Mouse (Mus musculus): ENCODE measurements at regions not wholly inside any gene's neighbourhood (a gene's known extent, or its start where the extent isn't known, plus 50 kb on each side); places are given as distances from the start of the nearest gene placed in this dataset.

GRCm38 (mm10) chr11:84692638-84693037 is 126.7 kb downstream of the Mrm1 start:
- H3K27me3 ChIP-seq: 0 out of 2 replicates have a peak, but pooled peaks cover 8% of the 10 kb centered on the region
- no peaks in the 10 kb centered on the region for H3K9me3 ChIP-seq
- peaks cover 5% of the 10 kb centered on the region; the same call in 1 of the 2 replicates for H3K4me1 ChIP-seq
- H3K4me2 ChIP-seq (replicated peaks): no peak overlapping the region
- no peak overlapping the region for H3K4me3 ChIP-seq
- no peak overlapping the region for H3K27ac ChIP-seq
- H3K36me3 ChIP-seq: no peaks in the 10 kb centered on the region
- no peak overlapping the region for H3K9ac ChIP-seq
- WGBS: 19% methylated on average over 8 of the region's 10 CpGs
- no peak for ATAC-seq (ENCODE audit: insufficient number of reproducible peaks, insufficient read depth, low FRiP score, low TSS enrichment)

DNA sequence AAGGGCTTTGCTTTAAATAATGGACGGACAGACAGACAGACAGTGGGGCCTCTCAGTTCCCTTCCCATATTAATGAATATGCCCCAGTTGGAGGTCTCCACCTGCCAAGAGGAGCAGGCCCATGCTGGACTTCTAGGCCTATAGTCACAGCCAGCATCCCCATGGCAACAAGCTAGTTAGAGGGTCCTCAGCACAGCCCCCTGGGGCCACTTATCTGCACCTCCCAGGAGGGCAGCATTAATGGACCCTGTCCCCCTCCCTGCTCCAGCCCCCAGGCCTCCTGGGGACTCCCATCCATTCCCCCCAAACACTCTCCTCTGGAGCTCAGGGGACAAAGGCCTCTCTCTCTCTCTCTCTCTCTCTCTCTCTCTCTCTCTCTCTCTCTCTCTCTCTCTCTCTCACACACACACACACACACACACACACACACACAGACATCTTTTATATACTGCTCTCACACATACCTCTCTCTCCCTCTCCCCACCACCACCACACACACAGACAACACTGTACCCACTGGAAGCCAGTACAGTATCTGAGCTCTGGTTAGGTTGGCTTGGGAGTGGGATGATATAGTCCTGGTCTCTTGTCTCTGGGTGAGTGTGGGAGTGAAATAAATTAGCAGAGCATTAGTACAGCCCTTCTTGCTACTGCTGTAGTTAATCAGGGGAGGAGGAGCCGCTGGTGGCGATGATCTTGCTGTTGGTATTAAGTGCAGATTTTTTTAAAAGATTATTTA is 127.7 kb downstream of the Mrm1 start:
- H3K27ac ChIP-seq: no peak overlapping the region
- H3K9me3 ChIP-seq: no peaks in the 10 kb centered on the region
- H3K4me2 ChIP-seq (replicated peaks): no peak overlapping the region
- peaks cover 5% of the 10 kb centered on the region; the same call in 1 of the 2 replicates for H3K4me1 ChIP-seq
- no peak overlapping the region for H3K4me3 ChIP-seq
- no peaks in the 10 kb centered on the region for H3K36me3 ChIP-seq
- H3K27me3 ChIP-seq: 0 out of 2 replicates have a peak, but pooled peaks cover 3% of the 10 kb centered on the region
- H3K9ac ChIP-seq: no peak overlapping the region
- no peak for ATAC-seq (ENCODE audit: insufficient number of reproducible peaks, insufficient read depth, low FRiP score, low TSS enrichment)
- WGBS: 53% methylated on average over 3 of the region's 3 CpGs

GRCm38 (mm10) chr11:84686473-84686872 is 132.8 kb downstream of the Mrm1 start:
- WGBS: 87% methylated on average over 9 of the region's 9 CpGs
- Histone ChIP-seq H3K9me3 (no peaks in the 10 kb centered on the region), H3K4me1 (no peaks in the 10 kb centered on the region), H3K4me2 (replicated peaks) (no peak overlapping the region), H3K9ac (no peak overlapping the region), H3K4me3 (no peak overlapping the region), H3K36me3 (no peaks in the 10 kb centered on the region), H3K27me3 (0 out of 2 replicates have a peak, but pooled peaks cover 5% of the 10 kb centered on the region), H3K27ac (no peak overlapping the region)
- ATAC-seq (ENCODE audit: insufficient number of reproducible peaks, insufficient read depth, low FRiP score, low TSS enrichment): no peak

DNA sequence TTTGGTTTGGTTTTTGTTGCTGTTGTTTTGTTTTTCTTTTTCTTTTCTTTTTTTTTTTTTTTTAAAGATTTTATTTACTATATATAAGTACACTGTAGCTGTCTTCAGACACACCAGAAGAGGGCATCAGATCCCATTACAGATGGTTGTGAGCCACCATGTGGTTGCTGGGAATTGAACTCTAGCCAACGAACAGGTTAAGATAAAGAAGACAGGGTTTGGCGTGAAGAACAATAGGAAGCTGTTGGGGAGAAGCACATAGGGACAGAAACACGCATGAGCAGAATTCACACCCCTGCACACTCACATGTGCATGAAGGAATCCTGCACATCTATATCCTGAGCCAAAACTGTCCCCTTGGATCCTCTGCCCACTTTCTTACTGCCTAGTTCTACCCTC is 135.0 kb downstream of the Mrm1 start:
- Histone ChIP-seq H3K9ac (no peak overlapping the region), H3K4me3 (no peak overlapping the region), H3K36me3 (no peaks in the 10 kb centered on the region), H3K4me1 (no peaks in the 10 kb centered on the region), H3K27me3 (0 out of 2 replicates have a peak, but pooled peaks cover 5% of the 10 kb centered on the region), H3K9me3 (no peaks in the 10 kb centered on the region), H3K4me2 (replicated peaks) (no peak overlapping the region), H3K27ac (no peak overlapping the region)
- 89% methylated on average over 3 of the region's 3 CpGs for WGBS
- no peak for ATAC-seq (ENCODE audit: insufficient number of reproducible peaks, insufficient read depth, low FRiP score, low TSS enrichment)

DNA sequence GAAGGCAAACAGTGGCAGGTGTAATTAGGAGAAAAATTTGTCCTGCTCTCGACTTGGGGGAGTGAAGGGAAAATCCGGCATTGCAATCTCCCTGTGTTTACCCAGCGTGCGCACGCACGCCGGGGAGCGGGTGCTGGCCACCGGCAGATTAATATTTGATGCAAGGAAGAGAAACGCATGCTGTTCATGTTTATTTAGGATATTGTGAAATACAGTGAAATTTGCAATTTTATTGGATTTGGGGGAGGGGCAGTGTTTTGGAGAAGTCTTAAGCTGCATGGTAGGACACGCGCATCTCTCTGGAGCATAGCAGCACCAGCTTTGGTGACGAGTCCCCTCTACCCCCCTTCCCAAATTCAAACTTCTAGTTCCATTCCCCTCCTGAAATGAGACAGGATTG is 136.4 kb downstream of the Mrm1 start:
- no peak overlapping the region for H3K27ac ChIP-seq
- ATAC-seq (ENCODE audit: insufficient number of reproducible peaks, insufficient read depth, low FRiP score, low TSS enrichment): no peak
- peaks cover 5% of the 10 kb centered on the region for H3K27me3 ChIP-seq
- H3K4me3 ChIP-seq: no peak overlapping the region
- 80% methylated on average over 13 of the region's 13 CpGs for WGBS
- H3K36me3 ChIP-seq: no peaks in the 10 kb centered on the region
- no peak overlapping the region for H3K4me2 ChIP-seq (replicated peaks)
- H3K4me1 ChIP-seq: no peaks in the 10 kb centered on the region
- no peaks in the 10 kb centered on the region for H3K9me3 ChIP-seq
- no peak overlapping the region for H3K9ac ChIP-seq

DNA sequence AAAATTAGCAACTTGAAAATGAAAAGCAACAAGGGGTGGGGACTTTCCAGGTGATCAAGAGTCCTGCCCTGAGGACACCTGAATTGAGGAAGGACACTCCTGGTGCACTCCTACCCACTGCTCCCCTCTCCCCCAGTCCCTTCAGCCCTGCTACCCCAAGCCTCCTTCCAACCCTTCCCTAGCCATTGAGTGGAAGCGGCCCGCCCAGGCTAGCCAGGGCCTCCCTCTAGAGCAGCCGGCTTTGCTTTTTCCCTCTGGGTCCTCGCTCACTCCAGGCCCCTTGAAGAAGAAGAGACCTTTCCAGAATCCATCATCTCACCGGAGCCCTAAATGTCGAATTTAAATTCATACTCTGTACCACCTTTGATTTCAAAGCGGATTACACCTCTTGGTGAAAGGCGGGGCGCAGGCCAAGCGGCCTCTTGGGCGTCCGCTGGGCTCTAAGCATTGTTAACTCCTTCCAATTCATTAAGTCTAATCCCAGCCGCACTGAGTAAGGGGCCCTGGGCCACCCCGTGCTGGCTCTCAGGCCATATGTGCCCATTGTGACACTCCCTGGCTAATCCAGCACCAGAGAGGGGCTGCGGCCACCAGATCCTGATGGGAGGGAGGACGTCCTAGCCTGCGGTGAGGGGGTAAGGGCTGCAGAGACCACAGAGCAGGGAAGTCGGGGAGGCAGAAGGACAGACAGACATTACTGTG is 142.8 kb downstream of the Mrm1 start:
- Histone ChIP-seq H3K9ac (no peak overlapping the region), H3K4me3 (no peak overlapping the region), H3K9me3 (no peaks in the 10 kb centered on the region), H3K4me2 (replicated peaks) (no peak overlapping the region), H3K36me3 (no peaks in the 10 kb centered on the region), H3K27ac (no peak overlapping the region), H3K27me3 (peaks cover 14% of the 10 kb centered on the region), H3K4me1 (no peaks in the 10 kb centered on the region)
- ATAC-seq (ENCODE audit: insufficient number of reproducible peaks, insufficient read depth, low FRiP score, low TSS enrichment): no peak; the same call in 1 of the 2 replicates
- WGBS: 26% methylated on average over 18 of the region's 18 CpGs

- ATAC-seq (ENCODE audit: insufficient number of reproducible peaks, insufficient read depth, low FRiP score, low TSS enrichment): no peak
Measured at GRCm38 (mm10) chr11:84672841-84673473, 146.4 kb downstream of the Mrm1 start.

GRCm38 (mm10) chr11:84671585-84671984 is 146.2 kb upstream of the Lhx1 start:
- no peaks in the 10 kb centered on the region for H3K9me3 ChIP-seq
- no peak for ATAC-seq (ENCODE audit: insufficient number of reproducible peaks, insufficient read depth, low FRiP score, low TSS enrichment)
- H3K27ac ChIP-seq: no peak overlapping the region
- no peak overlapping the region for H3K4me2 ChIP-seq (replicated peaks)
- no peaks in the 10 kb centered on the region for H3K36me3 ChIP-seq
- 76% methylated on average over 6 of the region's 6 CpGs for WGBS
- peaks cover 4% of the 10 kb centered on the region for H3K27me3 ChIP-seq
- H3K4me3 ChIP-seq: no peak overlapping the region
- no peaks in the 10 kb centered on the region for H3K4me1 ChIP-seq
- H3K9ac ChIP-seq: no peak overlapping the region; the same call in 1 of the 2 replicates

More at GRCm38 (mm10) chr11:84672841-84673473, 146.4 kb downstream of the Mrm1 start:
- Histone ChIP-seq H3K9me3 (no peaks in the 10 kb centered on the region), H3K9ac (no peak overlapping the region), H3K36me3 (no peaks in the 10 kb centered on the region), H3K4me2 (replicated peaks) (no peak overlapping the region), H3K4me1 (no peaks in the 10 kb centered on the region), H3K4me3 (no peak overlapping the region), H3K27me3 (peaks cover 14% of the 10 kb centered on the region), H3K27ac (no peak overlapping the region)
- WGBS: 67% methylated on average over 18 of the region's 18 CpGs

- no peak overlapping the region for H3K4me3 ChIP-seq
- H3K4me1 ChIP-seq: no peaks in the 10 kb centered on the region
- H3K4me2 ChIP-seq (replicated peaks): no peak overlapping the region
- no peak overlapping the region for H3K27ac ChIP-seq
- H3K27me3 ChIP-seq: no peaks in the 10 kb centered on the region
- H3K36me3 ChIP-seq: no peaks in the 10 kb centered on the region
- ATAC-seq (ENCODE audit: insufficient number of reproducible peaks, insufficient read depth, low FRiP score, low TSS enrichment): no peak
- H3K9ac ChIP-seq: no peak overlapping the region
- H3K9me3 ChIP-seq: no peaks in the 10 kb centered on the region
- 84% methylated on average over 4 of the region's 4 CpGs for WGBS
Measured at GRCm38 (mm10) chr11:84667711-84668110, 142.4 kb upstream of the Lhx1 start.

DNA sequence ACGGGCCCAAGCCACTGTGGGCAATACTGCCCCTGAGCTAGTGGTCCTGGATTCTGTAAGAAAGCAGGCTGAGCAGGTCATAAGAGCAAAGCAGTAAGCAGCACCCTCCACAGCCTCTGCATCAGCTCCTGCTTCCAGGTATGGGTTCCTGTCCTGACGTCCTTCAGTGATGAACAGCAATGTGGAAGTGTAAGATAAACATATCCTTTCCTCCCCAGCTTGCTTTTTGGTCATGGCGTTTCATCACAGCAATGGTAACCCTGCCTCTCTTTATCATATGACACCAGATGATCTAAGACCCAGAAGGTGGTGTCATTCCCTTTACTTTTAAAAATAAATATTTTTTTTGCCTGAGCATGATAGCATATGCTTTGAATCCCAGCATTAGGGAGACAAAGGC is 138.9 kb upstream of the Lhx1 start:
- H3K36me3 ChIP-seq: no peaks in the 10 kb centered on the region
- H3K4me3 ChIP-seq: no peak overlapping the region
- H3K9me3 ChIP-seq: no peaks in the 10 kb centered on the region
- H3K27ac ChIP-seq: no peak overlapping the region
- WGBS: 67% methylated on average over 3 of the region's 3 CpGs
- peaks cover 8% of the 10 kb centered on the region; the same call in 1 of the 2 replicates for H3K4me1 ChIP-seq
- ATAC-seq (ENCODE audit: insufficient number of reproducible peaks, insufficient read depth, low FRiP score, low TSS enrichment): no peak
- H3K27me3 ChIP-seq: no peaks in the 10 kb centered on the region
- H3K9ac ChIP-seq: no peak overlapping the region
- H3K4me2 ChIP-seq (replicated peaks): no peak overlapping the region

- ATAC-seq (ENCODE audit: insufficient number of reproducible peaks, insufficient read depth, low FRiP score, low TSS enrichment): no peak
- no peaks in the 10 kb centered on the region for H3K36me3 ChIP-seq
- H3K27ac ChIP-seq: no peak overlapping the region
- no peak overlapping the region for H3K4me3 ChIP-seq
- H3K4me1 ChIP-seq: peaks cover 8% of the 10 kb centered on the region; the same call in 1 of the 2 replicates
- no peaks in the 10 kb centered on the region for H3K27me3 ChIP-seq
- H3K9ac ChIP-seq: no peak overlapping the region
- WGBS: 8% methylated on average over 7 of the region's 7 CpGs
- H3K9me3 ChIP-seq: no peaks in the 10 kb centered on the region
- H3K4me2 ChIP-seq (replicated peaks): no peak overlapping the region
Measured at GRCm38 (mm10) chr11:84661981-84662380, 136.6 kb upstream of the Lhx1 start.

All from embryonic facial prominence, embryonic 12.5 days (tissue).